Mouse (Mus musculus): ENCODE measurements around the gene Nol11. TPM values are rescaled to one million over a fixed set of nuclear protein-coding genes. Genes with fewer than 3 reads are reported as not detected.

The Nol11 gene
- polyA plus RNA-seq, 1 experiment = 15.6 TPM

- H3K4me1 ChIP-seq (ENCODE audit: control insufficient read depth, insufficient read depth, low read length) = peaks cover 7% of the 10 kb centered on the region
- no peak overlapping the region for H3K27ac ChIP-seq (ENCODE audit: insufficient read depth, low read length)
- no peak overlapping the region for H3K4me3 ChIP-seq (ENCODE audit: insufficient read depth, low read length)
- no peak for TF ChIP-seq CTCF (IDR thresholded peaks at IDR 0.05; ENCODE audit: extremely low read depth, insufficient read depth, low read length)
- TF ChIP-seq POLR2A (IDR thresholded peaks at IDR 0.05; ENCODE audit: extremely low read depth, insufficient read depth, low read length) = no peak
Measured at GRCm38 (mm10) chr11:107125011-107125410, 64.2 kb downstream of the Nol11 start.

GRCm38 (mm10) chr11:107124327-107124731, 64.9 kb downstream of the Nol11 start:
- peaks cover 7% of the 10 kb centered on the region for H3K4me1 ChIP-seq (ENCODE audit: control insufficient read depth, insufficient read depth, low read length)
- H3K27ac ChIP-seq (ENCODE audit: insufficient read depth, low read length) = no peak overlapping the region
- TF ChIP-seq POLR2A (IDR thresholded peaks at IDR 0.05; ENCODE audit: extremely low read depth, insufficient read depth, low read length) (no peak), CTCF (IDR thresholded peaks at IDR 0.05; ENCODE audit: extremely low read depth, insufficient read depth, low read length) (no peak)
- no peak overlapping the region for H3K4me3 ChIP-seq (ENCODE audit: insufficient read depth, low read length)

GRCm38 (mm10) chr11:107117789-107118188, 71.4 kb downstream of the Nol11 start:
- H3K27ac ChIP-seq (ENCODE audit: insufficient read depth, low read length) = no peak overlapping the region
- TF ChIP-seq CTCF (IDR thresholded peaks at IDR 0.05; ENCODE audit: extremely low read depth, insufficient read depth, low read length) = no peak
- TF ChIP-seq POLR2A (IDR thresholded peaks at IDR 0.05; ENCODE audit: extremely low read depth, insufficient read depth, low read length) = no peak
- peaks cover 3% of the 10 kb centered on the region for H3K4me1 ChIP-seq (ENCODE audit: control insufficient read depth, insufficient read depth, low read length)
- H3K4me3 ChIP-seq (ENCODE audit: insufficient read depth, low read length) = no peak overlapping the region

Other genes with a start within 250 kb of the Nol11 start
- gene Kpna2, start 189.8 kb downstream of the Nol11 start, polyA plus RNA-seq (2012; rRNA removed) = 30.6 and 32.4 TPM in 2 replicates
- gene 1810010H24Rik, start 163.7 kb downstream of the Nol11 start, polyA plus RNA-seq (2012; rRNA removed) = 3.8 and 4.3 TPM in 2 replicates
- gene Bptf, start 57.3 kb downstream of the Nol11 start, polyA plus RNA-seq (2012; rRNA removed) = 36.5 and 40.8 TPM in 2 replicates